Mouse (Mus musculus): Measurements from ENCODE around the gene Rad51c.

- no peak for TF ChIP-seq CTCF (IDR thresholded peaks at IDR 0.05; ENCODE audit: extremely low read depth, insufficient read depth, insufficient read length, insufficient replicate concordance)
- no peak for TF ChIP-seq POLR2A (IDR thresholded peaks at IDR 0.05; ENCODE audit: low read depth, low read length)
These were observed 38.7 kb upstream of the Rad51c start for GRCm38 (mm10) chr11:87443373-87443883.
